Mouse (Mus musculus): Measurements from ENCODE around the gene Lrmda.

DNA sequence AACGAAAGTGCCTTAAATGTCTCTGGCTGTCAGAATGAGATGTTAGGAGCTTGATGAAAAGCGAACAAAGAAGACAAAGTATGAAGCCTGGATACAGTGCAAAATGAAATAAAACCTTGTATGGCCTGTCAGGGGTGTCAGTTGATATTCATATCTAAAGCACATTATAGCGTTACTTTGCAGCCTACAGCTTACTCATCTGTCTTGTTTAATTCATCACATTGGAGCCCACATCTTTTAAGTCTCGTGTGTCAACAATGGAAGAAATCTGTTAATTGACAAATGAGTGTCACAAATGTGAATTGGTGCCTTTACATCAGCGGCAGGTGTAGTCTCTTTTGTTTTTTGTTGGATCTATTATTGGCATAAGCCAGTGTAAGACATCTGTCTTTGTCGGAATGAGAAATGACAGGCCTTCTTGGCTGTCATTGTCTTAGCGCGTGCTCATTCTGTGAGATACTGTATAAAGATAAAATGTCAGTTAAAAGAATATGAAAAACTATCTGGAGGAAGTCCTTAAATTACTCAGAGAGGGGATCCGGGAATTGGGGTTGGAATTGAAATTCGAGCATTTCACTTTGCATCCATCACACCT, 26.8 kb downstream of the Lrmda start:
- no peak for TF ChIP-seq POLR2A (IDR thresholded peaks at IDR 0.05; ENCODE audit: low read depth, low read length)
- TF ChIP-seq CTCF (IDR thresholded peaks at IDR 0.05; ENCODE audit: borderline replicate concordance, insufficient read depth, low read length) = no peak
